Mouse (Mus musculus) lung, adult 2 months (tissue): ENCODE measurements around the gene Cfdp1. TPM values are rescaled to one million over a fixed set of nuclear protein-coding genes. Genes with fewer than 3 reads are reported as not detected.

Experiments
- DNase-seq: peaks from one replicate; pipeline ENCODE4 v3.0.0; 2022
- H3K4me1 ChIP-seq: fragments of 200-500 bp; 2 replicates; pipeline ENCODE4 v1.6.1; 2011; ENCODE audit warnings: low read length; ENCODE audit not compliant: control insufficient read depth, insufficient read depth
- H3K4me3 ChIP-seq: fragments of 200-500 bp; replicated peaks from 2 replicates; pipeline ENCODE3; 2011; ENCODE audit warnings: low read depth, mild to moderate bottlenecking, control low read depth, low read length; ENCODE audit errors: extremely low read depth
- CTCF ChIP-seq: fragments of 200-500 bp; IDR thresholded peaks from 2 replicates; pipeline ENCODE4 v1.5.1; 2011; ENCODE audit warnings: mild to moderate bottlenecking, low read length, control low read depth; ENCODE audit not compliant: insufficient read depth
- POLR2A ChIP-seq: fragments of 200-500 bp; IDR thresholded peaks from 2 replicates; pipeline ENCODE4 v1.6.1; 2011; ENCODE audit warnings: low read depth, mild to moderate bottlenecking, control low read depth, low read length, borderline replicate concordance; ENCODE audit errors: extremely low read depth
- whole genome bisulfite sequencing: fragments of 180-500 bp; shearing (Covaris S2); methylation state at CpG from one replicate; pipeline ENCODE4 v1.1.7; 2018; 5-methylcytosine and 5-hydroxymethylcytosine counted together
- polyA plus RNA-seq: library from polyadenylated mRNA; depleted of rRNA; stranded (reverse); fragments of >200 nt; gene quantifications from 2 replicates; pipeline ENCODE4 v1.2.3, GENCODE M21; 2012

Gene Cfdp1
- polyA plus RNA-seq, 1 experiment, result 7.9 TPM

DNA sequence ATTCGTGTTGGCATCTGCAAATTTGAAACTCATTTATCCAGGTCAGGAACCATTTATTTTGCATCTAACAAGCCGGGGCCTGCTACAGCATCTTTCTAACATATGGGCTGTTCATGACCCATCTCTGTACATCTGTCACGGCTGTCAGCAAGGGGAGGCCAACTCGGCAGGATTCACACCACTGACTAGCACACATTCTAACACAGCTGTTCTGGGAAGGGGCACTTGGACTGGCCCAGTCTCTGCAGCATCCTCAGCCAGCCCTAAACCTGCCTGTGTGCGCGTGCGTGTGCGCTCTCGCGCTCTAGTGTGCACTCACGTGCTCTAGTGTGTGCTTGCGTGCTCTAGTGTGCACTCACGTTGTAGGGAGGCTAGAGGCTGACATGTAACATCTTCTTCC, 93.4 kb downstream of the Cfdp1 start:
- TF ChIP-seq POLR2A, result no peak
- TF ChIP-seq CTCF, result no peak
- no peak for DNase-seq
- 81% methylated on average over 13 of the region's 13 CpGs for WGBS
- Histone ChIP-seq H3K4me3 (no peak overlapping the region), H3K4me1 (no peaks in the 10 kb centered on the region)

DNA sequence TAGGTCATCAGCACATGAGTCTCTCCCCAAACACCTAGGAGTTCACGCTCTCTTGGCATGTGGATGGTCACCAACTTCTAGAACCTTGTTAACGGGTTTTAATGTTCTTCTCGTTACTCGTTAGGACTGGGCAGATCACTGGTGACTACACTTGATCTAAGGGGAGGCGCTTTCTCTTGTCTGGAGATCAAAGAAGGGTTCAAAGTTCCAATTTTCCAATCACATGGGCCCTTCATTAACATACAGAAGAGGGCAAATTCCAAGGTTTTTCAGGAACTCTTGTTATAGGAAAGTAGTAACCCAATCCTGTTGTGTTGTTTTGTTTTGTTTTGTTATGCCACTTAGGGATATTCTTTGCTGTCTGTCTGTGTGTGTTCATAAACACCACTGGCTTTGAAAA, 95.3 kb downstream of the Cfdp1 start:
- no peak for DNase-seq
- peaks cover 4% of the 10 kb centered on the region for H3K4me1 ChIP-seq
- no peak for TF ChIP-seq POLR2A
- 83% methylated on average over 5 of the region's 5 CpGs for WGBS
- H3K4me3 ChIP-seq, result no peak overlapping the region

DNA sequence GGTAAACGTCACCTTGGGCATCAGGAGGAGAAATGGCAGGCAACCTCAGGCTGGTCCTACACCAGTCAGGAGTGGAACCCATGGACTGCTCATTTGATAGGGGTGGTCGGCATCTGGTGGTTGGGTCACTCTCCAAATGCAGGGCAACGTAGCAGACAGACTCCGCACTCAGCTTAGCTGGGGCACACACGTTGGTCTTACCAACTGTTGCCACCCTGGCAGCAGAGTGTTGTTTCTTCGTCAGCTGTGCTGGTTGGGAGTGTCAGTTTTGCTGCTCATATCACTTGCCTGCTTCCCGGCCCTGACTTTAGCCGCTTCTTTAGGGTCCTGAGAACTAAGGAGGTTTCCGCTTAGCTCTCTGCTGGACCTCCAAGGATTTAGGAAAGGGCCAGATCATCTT, 96.5 kb downstream of the Cfdp1 start:
- Histone ChIP-seq H3K4me3 (no peak overlapping the region), H3K4me1 (peaks cover 4% of the 10 kb centered on the region)
- TF ChIP-seq POLR2A, result no peak
- TF ChIP-seq CTCF, result no peak
- 90% methylated on average over 9 of the region's 9 CpGs for WGBS
- no peak for DNase-seq

DNA sequence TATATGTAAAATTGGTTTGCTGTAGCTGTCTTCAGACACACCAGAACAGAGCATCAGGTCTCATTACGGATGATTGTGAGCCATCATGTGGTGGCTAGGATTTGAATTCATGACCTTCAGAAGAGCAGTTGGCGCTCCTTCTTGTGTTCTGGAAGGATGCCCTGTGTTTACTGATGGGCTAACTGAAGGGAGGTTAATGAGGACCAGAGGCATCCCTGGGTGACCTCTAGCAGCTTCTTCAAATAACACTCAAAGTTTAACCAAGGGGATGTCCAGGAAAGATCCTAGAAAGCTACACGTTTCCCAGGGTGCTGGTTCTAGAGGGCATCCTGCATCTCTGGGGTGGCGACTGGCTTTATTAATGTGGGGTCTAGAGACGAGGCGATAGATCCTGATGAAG, 99.4 kb downstream of the Cfdp1 start:
- no peak overlapping the region for H3K4me3 ChIP-seq
- DNase-seq, result no peak
- TF ChIP-seq CTCF (no peak), POLR2A (no peak)
- WGBS, result 73% methylated on average over 6 of the region's 6 CpGs
- H3K4me1 ChIP-seq, result peaks cover 4% of the 10 kb centered on the region

DNA sequence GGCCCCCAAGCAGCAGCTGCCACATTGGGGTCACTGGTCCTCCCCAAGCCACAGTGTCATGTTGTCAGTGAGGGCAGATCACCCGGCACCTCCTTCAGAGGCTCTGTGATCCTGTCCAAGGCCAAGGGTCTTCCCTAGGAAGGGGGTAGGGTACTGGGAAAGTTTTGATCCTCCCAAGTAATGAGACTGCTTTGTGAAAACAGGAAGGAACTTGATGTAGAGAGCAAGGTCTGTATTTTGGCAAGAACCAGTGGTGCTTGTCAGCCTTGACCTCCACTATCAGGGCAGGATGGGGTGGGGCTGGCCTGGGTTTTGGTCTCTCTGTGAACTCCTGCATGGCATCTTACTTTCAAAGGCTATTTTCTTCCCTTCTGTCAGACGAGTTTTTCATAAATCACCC, 100.0 kb downstream of the Cfdp1 start:
- Histone ChIP-seq H3K4me1 (peaks cover 4% of the 10 kb centered on the region), H3K4me3 (no peak overlapping the region)
- 27% methylated on average over 2 of the region's 2 CpGs for WGBS
- no peak for DNase-seq
- TF ChIP-seq POLR2A (no peak), CTCF (no peak)

DNA sequence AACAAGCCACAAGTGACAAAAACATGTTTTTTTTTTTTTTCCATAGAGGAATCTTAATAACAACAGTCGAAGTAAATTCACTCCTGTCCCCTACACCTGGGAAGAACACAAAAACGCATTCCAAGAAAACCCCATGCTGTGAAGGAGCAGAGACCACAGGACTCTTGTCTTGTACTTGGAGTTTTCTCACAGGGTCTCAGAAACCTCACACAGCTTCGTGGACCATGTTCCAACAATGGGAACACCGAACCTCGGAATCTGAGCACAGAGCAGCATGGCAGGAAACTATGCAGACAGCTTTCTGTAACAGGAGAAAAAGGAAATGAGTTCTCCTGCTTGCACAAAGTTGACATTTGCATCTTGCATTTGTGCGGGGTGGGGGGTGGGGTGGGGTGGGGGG, 105.3 kb downstream of the Cfdp1 start:
- H3K4me3 ChIP-seq, result no peak overlapping the region
- peaks cover 5% of the 10 kb centered on the region for H3K4me1 ChIP-seq
- DNase-seq, result no peak
- 43% methylated on average over 6 of the region's 6 CpGs for WGBS
- TF ChIP-seq CTCF, result no peak
- TF ChIP-seq POLR2A, result no peak

DNA sequence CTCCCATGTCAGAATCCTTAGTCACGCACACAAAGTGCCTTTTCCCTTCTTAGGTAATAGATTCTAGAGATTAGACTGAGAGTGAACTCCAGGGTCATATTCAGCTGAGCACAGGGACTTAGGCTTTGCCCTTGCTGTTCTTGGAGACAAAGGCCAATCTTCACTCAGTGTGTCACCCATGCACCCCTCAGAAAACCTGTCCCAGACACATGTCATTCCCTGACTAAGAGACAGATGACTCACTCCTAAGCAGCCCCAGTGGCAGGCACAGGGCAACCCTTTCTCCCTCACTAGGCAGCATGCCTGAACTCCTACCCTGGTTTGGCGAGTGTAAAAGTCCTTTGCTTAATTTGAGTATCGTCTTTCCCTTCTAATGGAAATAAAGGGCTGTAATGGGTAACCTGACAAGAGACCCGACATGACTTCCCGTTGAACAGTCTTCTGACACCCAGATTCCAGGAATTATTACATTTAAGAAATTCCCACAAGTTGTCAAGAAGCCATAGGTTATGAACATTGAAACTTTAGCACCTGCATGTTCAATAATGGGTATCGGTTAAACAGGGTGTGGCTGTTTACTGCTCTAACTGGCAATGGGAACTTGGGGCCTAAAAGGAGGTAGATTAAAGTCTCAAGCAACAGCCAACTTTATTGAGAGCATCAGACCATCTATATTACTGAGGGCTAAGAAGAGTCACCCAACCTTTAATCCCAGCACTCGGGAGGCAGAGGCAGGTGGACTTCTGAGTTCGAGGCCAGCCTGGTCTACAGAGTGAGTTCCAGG, 106.0 kb downstream of the Cfdp1 start:
- DNase-seq, result no peak
- 85% methylated on average over 8 of the region's 8 CpGs for WGBS
- peaks cover 5% of the 10 kb centered on the region for H3K4me1 ChIP-seq
- TF ChIP-seq CTCF (no peak), POLR2A (no peak)
- H3K4me3 ChIP-seq, result no peak overlapping the region

DNA sequence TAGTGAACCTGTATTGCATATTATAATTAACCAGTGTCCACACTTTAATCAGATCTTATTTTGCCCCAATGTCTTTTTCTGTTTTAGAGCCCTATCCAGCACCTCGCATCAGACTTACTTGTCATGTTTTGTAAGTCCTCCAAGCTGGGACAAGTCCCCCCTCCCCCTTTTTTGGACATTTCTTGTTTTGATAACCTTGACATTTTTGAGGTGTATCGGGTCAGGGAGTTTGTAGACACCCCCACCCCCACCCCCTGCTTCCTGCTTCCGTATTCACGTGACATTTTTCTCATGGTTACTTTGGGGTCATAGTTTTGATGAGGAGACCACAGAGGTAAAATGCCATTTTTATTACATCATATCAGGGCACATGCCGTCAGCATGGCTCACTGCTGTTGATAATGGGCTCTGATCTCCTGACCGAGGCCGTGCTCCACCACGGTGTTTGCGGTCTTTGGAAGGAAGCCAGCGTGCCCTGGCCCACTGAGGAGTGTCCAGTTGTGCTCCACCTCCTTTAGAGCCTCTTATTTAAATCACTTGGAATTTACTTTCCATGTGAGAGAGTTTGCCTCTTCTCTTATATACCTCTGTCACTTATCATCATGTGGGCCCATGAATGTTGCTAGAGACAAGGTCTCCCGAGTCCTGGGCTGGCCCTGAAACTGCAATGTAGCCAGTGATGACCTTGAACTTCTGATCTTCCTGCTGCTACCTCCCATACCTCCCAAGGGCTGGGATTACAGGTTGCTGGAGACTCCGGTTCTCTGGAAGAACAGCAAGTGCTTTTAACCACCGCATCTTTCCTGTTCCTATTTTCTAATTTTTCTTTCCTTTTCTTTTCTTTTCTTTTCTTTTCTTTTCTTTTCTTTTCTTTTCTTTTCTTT, 107.3 kb downstream of the Cfdp1 start:
- TF ChIP-seq POLR2A (no peak), CTCF (no peak)
- 39% methylated on average over 13 of the region's 13 CpGs for WGBS
- H3K4me1 ChIP-seq, result peaks cover 13% of the 10 kb centered on the region
- no peak overlapping the region for H3K4me3 ChIP-seq
- DNase-seq, result no peak

DNA sequence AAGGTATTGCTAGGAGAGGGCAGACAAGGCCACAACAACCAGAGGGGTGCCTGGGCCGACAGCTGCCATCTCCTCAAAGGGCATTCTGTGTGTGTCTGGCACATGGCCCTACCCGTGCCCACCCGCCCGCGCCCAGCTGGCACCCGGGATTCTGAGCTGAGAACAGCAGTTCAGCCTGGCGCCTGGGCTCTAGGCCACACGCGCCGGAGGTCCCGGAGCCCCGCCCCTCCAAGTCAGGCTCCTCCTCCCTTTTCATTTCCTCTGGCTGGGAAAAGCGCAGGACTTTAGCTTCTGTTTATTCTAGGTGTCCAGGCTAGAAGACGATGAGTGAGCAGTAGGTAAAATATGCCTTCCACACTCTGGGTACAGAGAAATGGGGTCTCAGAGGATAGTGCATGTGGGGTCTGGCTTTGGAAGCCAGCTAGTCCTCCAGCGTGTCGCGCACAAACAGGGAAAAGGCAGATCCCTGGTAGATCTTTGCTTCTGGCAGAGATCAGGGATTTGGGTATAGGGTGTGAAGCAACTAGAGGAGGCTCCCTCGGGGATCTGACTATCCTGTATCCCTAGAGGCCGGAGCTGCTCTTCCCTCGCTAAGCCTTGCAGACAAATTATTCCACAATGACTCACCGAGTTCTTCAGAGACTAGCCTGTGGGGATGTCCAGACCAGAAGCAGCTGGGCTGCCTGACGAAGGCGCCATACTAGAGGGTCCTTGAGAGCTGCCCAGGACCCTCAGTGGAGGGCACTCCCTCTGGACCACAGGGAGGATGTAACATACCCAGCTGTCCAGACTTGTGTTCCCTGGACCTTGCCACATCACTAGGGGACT, 108.3 kb downstream of the Cfdp1 start:
- Histone ChIP-seq H3K4me3 (peak overlapping the region; percentile 46), H3K4me1 (peaks cover 22% of the 10 kb centered on the region)
- TF ChIP-seq POLR2A, result no peak
- no peak for TF ChIP-seq CTCF
- peak; percentile 75 for DNase-seq
- WGBS, result 6% methylated on average over 23 of the region's 23 CpGs
